ENCODE assay signal across 26 mouse cellular contexts in genomic region chr6:81815962-81816338, GRCm38 (mm10).
A peak's percentile ranks its signal among the peaks of the same experiment; 100 is the strongest.
DNase-seq lines count a peak whose midpoint lies in the region; ATAC-seq and TF ChIP-seq lines count a peak whose summit lies in the region.
"Had no signal": no experiment of that assay in that cellular context is flagged by ENCODE, and none has a peak within 500 bp of the region (broad histone marks: within the 10 kb centered on the region; RNA-seq: fewer than 3 reads in every experiment).

No protein-coding gene starts in this region.

- TF ChIP-seq CTCF in left cerebral cortex, adult 2 months (IDR thresholded peaks at IDR 0.05): no peak

- H3K36me3 ChIP-seq in forebrain, embryonic 15.5 days: no peaks in the 10 kb centered on the region
- H3K36me3 ChIP-seq in forebrain, embryonic 12.5 days (replicated peaks): no peaks in the 10 kb centered on the region
- H3K36me3 ChIP-seq: embryonic facial prominence, embryonic 15.5 days; G1E; heart, embryonic 15.5 days; hindbrain, embryonic 10.5 days; limb, embryonic 10.5 days; midbrain, embryonic 15.5 days had no signal

- 60% methylated on average over 7 of the region's 7 CpGs for WGBS in forebrain, embryonic 15.5 days
- WGBS in forebrain, embryonic 12.5 days: 85% methylated on average over 7 of the region's 7 CpGs

- no peak overlapping the region for H3K4me2 ChIP-seq in forebrain, embryonic 15.5 days (replicated peaks)
- H3K4me2 ChIP-seq in forebrain, embryonic 12.5 days: no peak overlapping the region
- H3K4me2 ChIP-seq: embryonic facial prominence, embryonic 15.5 days; heart, embryonic 15.5 days; liver, embryonic 11.5 days; midbrain, embryonic 15.5 days had no signal

- H3K4me1 ChIP-seq in forebrain, embryonic 15.5 days: 0 out of 2 replicates have a peak, but pooled peaks cover 8% of the 10 kb centered on the region
- H3K4me1 ChIP-seq in forebrain, embryonic 12.5 days: no peaks in the 10 kb centered on the region
- H3K4me1 ChIP-seq: embryonic facial prominence, embryonic 15.5 days; heart, embryonic 15.5 days; hindbrain, embryonic 10.5 days; limb, embryonic 10.5 days; megakaryocyte, embryonic 14.5 days; midbrain, embryonic 15.5 days had no signal

- H3K9ac ChIP-seq in forebrain, embryonic 15.5 days (replicated peaks): no peak overlapping the region
- no peak overlapping the region for H3K9ac ChIP-seq in forebrain, embryonic 12.5 days
- H3K9ac ChIP-seq: embryonic facial prominence, embryonic 15.5 days; heart, embryonic 15.5 days; midbrain, embryonic 15.5 days had no signal

- intact Hi-C loops in left cerebral cortex, adult 2 months (cut with DNase I): no loop called here

- no peaks in the 10 kb centered on the region for H3K27me3 ChIP-seq in forebrain, embryonic 15.5 days
- no peaks in the 10 kb centered on the region for H3K27me3 ChIP-seq in forebrain, embryonic 12.5 days
- H3K27me3 ChIP-seq: embryonic facial prominence, embryonic 15.5 days; heart, embryonic 15.5 days; megakaryocyte, embryonic 14.5 days; midbrain, embryonic 15.5 days had no signal

- no peaks in the 10 kb centered on the region for H3K9me3 ChIP-seq in forebrain, embryonic 15.5 days
- H3K9me3 ChIP-seq in forebrain, embryonic 12.5 days: no peaks in the 10 kb centered on the region
- H3K9me3 ChIP-seq: embryonic facial prominence, embryonic 15.5 days; heart, embryonic 15.5 days; hindbrain, embryonic 10.5 days; limb, embryonic 10.5 days; midbrain, embryonic 15.5 days had no signal

- no peak overlapping the region for H3K27ac ChIP-seq in forebrain, embryonic 15.5 days (replicated peaks)
- no peak overlapping the region for H3K27ac ChIP-seq in forebrain, embryonic 12.5 days
- H3K27ac ChIP-seq in left cerebral cortex, adult 2 months: peak overlapping the region; percentile 38
- H3K27ac ChIP-seq: embryonic facial prominence, embryonic 15.5 days; heart, adult 2 months; heart, embryonic 15.5 days; hindbrain, embryonic 10.5 days; kidney, postnatal 0 days; limb, embryonic 10.5 days; midbrain, embryonic 15.5 days had no signal

- ATAC-seq in forebrain, embryonic 15.5 days (replicated peaks): 0 out of 2 replicates have a peak, but pooled peaks have one; percentile 33
- ATAC-seq in forebrain, embryonic 12.5 days (ENCODE audit: low FRiP score): no peak
- ATAC-seq in monocyte, adult 5-6 weeks (replicated peaks; ENCODE audit: insufficient number of reproducible peaks, low FRiP score, low TSS enrichment, poor library complexity, severe bottlenecking): no peak
- ATAC-seq: activated CD4-positive, CD25-positive, alpha-beta regulatory T cell, adult 4 months; midbrain, embryonic 15.5 days had no signal

- no peak for DNase-seq in left cerebral cortex, adult 2 months (ENCODE audit: extremely low spot score in 1 of 2, low spot score in 2 of 2)
- no peak for DNase-seq in left cerebral cortex, adult 11 months (ENCODE audit: low spot score)
- DNase-seq in cerebellum, adult 18-20 months: peak; percentile 42 to 43
- DNase-seq in cerebellum, postnatal 25 days: peak; percentile 67 to 81
- no peak for DNase-seq in liver
- DNase-seq: adrenal gland, postnatal 25 days; gastrocnemius, postnatal 14 days; heart, adult 2 months; kidney, adult 18-20 months; lung, adult 18-20 months; right cerebral cortex, postnatal 14 days; spleen, adult 18-20 months; thymus, postnatal 36 days had no signal

- H3K4me3 ChIP-seq in forebrain, embryonic 15.5 days: no peak overlapping the region
- no peak overlapping the region for H3K4me3 ChIP-seq in forebrain, embryonic 12.5 days (replicated peaks)
- H3K4me3 ChIP-seq in left cerebral cortex, adult 2 months: no peak overlapping the region
- H3K4me3 ChIP-seq: embryonic facial prominence, embryonic 15.5 days; heart, adult 2 months; heart, embryonic 15.5 days; hindbrain, embryonic 10.5 days; limb, embryonic 10.5 days; megakaryocyte, embryonic 14.5 days; midbrain, embryonic 15.5 days had no signal

Comparison
In these comparisons a context has a peak if more than half of its experiments do, and no peak if none do; other contexts are left out.
1. DNase-seq: peak in cerebellum, adult 18-20 months (2 of 2) and cerebellum, postnatal 25 days (2 of 2); none in left cerebral cortex, adult 2 months (0 of 2), left cerebral cortex, adult 11 months (single experiment) and liver (single experiment).